Mouse (Mus musculus) E14TG2a.4 (cell line): ENCODE results near the gene Unc13a.

Source experiments
- CTCF ChIP-seq: conservative IDR thresholded peaks from 2 replicates; pipeline ENCODE4 v1.5.1; 2014; ENCODE audit warnings: low read length
- NANOG ChIP-seq: IDR thresholded peaks from 2 replicates; pipeline ENCODE4 v1.6.1; 2014; ENCODE audit warnings: borderline replicate concordance, low read length, mixed read lengths

DNA sequence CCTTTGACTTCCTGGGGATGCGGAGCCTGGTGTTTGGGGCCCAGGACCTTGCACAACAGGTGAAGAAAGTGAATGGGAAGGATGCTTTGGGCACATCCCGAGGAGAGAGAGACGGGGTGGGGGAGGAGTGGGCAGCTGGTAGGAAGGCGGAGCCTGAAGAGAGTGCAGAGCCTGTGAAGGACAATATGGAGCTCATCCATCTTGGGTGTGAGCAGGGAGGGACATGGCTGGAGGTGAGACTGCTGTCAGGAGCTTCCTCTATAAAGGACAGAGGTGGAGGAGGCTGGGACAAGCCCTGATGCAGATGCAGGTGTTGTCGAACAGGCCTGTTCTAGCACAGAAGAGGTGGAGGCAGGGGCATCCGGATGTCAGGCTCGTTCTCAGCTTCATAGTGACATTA lies 67.5 kb downstream of the Unc13a start:
- no peak for TF ChIP-seq CTCF
- no peak for TF ChIP-seq NANOG
